Mouse (Mus musculus) monocyte, adult 5-6 weeks (primary cell): ENCODE data around the gene Vmn2r3. TPM values are rescaled to one million over a fixed set of nuclear protein-coding genes. Genes with fewer than 3 reads are reported as not detected.
"Not testable (repeated sequence)": the region's sequence is repeated elsewhere in the genome, so short reads cannot be mapped to it uniquely, and the experiment has no call there.

Experiments used
- ATAC-seq: fragments of 153-309, 156-312 bp; replicated peaks from 2 replicates; pipeline ENCODE4 v1.8.0; 2017; ENCODE audit warnings: mild to moderate bottlenecking; ENCODE audit not compliant: low TSS enrichment, insufficient number of reproducible peaks, severe bottlenecking, poor library complexity, low FRiP score
- total RNA-seq: library from RNA; stranded (forward); fragments of 200-1000, 200-491, 200-594 nt; gene quantifications from 3 replicates; pipeline ENCODE4 v1.2.3, GENCODE M21; 2017

The Vmn2r3 gene
- total RNA-seq, result not detected in 3 replicates

DNA sequence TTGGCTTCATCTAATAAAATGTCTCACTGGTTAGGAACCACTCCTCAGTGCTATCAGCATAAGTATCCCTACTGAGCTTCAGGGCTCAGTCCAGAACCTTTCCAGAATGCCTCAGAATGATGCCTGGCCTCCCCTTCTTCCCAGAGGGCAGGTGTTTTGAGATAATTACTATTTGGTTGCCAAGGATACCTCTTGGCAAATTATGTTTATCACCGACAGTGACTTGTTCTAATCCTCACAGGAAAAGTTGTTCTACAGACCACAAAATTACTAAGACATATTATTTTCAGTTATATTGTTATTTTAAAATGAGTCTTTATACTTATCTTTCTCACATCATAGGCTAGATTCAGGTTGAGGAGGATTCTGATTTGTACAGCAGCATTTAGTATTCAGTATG, at the start of gene Vmn2r3:
Gene Vmn2r3, minus strand, starts transcription at position 101 of the 400 bp plus-strand sequence.
- no peak for ATAC-seq

DNA sequence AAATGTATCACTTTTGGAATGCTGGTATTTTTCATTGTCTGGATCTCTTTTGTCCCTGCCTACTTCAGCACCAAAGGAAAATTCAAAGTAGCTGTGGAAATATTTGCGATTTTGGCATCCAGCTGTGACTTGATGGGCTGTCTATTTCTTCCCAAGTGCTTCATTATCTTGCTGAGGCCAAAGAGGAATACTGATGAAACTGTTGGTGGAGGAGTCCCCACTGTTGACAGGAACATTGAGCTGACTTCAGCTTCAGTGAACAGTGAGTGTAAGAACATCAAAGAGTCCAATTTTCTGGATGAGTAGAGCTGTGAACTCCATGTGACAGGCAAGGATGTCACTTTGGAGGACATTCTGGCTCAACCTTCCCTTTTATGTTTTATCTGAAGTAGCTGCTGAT, 43.0 kb upstream of the Vmn2r3 start:
- ATAC-seq, result no peak

DNA sequence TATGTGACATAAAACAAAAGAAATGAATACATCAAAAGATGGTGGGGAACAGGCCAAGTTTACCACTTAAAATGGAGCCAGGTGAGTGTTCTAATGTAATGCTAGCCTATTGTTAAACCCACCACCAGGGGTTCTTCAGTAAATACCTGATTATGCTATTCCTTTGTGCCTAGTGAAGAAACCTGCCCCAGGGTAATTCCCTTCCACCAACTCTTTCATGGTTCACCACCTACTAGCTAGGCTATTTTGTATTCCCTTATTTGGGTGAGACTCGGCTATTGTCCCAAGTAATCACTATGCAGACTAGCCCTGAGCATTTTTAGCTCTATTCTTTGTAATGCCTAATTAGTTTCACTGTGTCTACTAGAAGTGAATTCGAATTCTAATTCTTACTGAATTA, 32.3 kb upstream of the Vmn2r3 start:
- ATAC-seq, result no peak

DNA sequence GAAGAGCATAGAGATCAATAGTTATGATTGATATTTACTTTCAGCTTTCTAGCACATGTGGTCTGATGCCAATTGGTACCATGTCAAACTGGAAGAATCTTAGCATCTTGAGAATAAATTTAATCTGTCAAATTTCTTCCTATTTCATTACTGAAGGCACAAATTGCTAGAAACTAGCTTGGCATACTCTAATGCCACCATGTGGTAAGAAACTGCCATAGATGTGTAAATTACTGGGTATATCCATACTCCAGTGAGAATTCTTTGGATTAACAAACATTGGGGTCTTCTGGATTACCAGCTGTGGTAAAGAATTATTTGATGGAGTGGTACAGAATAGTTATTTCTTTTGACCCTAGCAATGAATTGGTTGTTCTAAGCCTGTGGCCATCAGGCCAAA, 17.3 kb upstream of the Vmn2r3 start:
- no peak for ATAC-seq

DNA sequence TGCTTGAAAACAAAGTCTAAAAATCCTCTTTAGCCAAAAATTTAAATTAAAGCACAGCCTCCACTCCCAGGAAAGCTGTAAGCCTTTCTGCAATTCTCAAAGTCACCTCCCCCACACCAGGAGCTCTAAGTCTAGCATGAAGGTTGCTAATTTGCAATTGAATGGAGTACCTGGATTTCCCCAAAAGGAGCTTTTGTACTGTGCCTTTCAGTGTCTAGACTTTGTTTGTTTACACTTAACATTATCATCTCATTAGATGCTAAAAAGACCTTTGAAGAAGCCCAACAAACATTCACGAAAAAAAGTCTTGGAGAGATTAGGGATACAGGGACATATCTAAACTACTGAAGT, 23.8 kb downstream of the Vmn2r3 start:
- ATAC-seq, result no peak

DNA sequence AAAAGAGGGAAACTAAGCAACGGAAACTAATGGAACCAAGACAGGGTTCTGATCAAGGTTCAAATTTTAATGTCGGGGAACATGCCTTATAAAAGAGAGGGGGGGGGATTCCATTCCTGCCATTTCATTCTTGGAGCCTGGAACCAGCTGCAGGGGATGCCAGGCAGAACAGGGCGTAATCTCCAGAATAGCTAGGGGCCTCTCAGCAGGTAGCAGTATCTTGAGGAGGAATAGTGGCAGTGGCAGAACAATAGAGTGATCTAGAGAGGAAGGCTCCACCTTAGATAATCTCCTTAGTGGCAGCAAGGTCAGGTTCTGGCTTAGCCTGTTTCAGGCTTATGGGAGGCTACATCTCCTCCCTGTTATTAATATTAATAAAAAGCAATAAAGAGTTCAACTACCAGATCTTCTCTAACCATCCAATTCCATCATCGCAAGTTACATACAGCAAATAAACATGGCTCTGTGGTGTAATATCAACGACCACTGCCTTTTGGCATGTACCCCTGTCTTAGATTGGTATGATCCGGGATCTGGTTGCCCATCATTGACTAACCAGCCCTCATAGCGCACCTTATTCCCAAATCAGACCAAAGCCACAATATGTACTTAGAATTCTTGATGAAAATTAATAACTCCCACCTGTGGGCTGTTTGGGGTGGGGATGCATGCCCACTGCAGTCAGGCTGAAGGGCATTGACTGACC, 24.3 kb downstream of the Vmn2r3 start:
- ATAC-seq, result not testable (repeated sequence)

DNA sequence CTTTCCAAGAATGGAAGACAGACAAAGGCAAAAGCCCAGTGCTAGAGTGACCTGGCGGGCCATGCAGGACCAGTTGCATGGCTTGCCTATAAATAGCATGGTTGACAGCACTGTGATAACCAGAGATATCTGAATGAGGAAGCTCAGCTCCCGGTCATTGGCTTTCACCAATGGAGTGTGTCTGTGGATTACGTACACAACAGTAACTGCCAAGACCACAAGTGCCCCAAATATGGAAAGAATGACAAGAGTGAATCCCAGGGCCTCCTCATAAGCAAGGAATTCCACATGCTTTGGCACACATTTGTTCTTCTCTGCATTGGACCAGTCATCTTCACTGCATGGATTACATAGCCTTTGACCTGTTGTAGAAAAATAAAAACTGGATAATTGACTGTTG, 29.9 kb downstream of the Vmn2r3 start:
- no peak for ATAC-seq

DNA sequence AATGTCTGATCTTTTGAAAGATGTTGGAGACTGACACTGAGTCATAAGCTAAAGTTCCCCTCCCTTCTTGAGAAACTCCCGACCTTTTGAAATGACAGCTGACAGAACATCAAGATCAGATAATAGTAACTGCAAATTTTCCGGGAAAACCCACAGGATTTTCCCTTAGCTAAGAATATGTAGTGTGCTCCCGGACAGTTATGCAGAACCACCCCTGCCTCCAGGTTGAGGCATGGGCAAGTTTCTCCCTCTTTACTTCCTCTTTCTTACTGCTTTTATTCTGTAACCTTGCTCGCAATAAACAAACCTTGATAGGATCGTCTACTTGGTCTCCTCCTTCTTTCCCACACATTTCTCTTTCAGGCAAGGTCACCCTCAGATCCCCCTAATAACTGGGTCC, 37.9 kb downstream of the Vmn2r3 start:
- ATAC-seq, result no peak

DNA sequence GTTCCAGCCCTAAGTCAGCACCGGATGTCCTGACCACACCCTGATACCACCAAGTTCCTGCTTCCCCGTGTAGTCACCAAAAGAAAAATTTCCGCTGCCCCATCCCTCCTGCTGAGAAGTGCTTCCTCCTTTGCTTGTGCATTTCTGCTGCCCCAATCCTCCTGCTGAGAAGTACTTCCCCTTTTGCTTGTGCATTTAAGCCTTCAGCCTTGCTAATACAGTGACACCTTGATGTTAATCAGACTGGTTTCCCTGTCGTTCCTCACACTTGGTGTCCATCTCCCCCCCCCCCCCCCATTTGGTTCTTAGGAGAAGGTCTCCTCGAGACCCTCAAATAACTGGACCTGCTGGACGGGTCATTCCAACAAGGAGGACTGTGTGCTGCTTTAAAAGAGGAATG, 39.0 kb downstream of the Vmn2r3 start:
- not testable (repeated sequence) for ATAC-seq

DNA sequence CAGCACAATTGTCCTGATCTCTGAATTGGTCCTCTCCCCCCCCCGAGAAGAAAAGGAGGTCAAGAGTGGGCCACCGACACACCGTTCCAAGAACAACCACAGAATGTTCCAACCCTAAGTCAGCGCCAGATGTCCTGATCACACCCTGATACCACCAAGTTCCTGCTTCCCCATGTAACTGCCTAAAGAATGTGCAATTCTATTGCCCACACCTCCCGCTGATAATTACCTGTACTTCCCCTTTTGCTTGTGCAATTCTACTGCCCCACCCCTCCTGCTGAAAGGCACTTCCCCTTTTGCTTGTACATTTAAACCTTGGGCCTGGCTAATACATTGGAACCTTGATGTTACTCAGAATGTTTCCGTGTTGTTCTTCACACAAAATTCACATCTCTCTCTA, 54.0 kb downstream of the Vmn2r3 start:
- ATAC-seq, result not testable (repeated sequence)

DNA sequence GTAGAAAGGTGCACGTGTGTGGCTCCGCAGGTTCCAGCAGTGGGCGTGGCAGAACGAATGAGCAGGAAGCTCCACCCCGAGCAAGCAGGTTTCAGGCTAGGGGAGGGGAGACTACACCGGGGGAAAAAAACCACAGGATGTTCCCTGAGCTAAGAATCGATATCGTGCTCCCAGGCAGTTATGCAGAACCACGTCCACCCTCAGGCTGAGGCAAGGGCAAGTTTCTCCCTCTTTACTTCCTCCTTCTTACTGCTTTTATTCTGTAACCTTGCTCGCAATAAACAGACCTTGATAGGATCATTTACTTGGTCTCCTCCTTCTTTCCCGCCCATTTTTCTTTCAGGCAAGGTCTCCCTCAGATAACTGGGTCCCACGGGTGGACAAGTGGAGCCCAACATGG, 55.9 kb downstream of the Vmn2r3 start:
- not testable (repeated sequence) for ATAC-seq

DNA sequence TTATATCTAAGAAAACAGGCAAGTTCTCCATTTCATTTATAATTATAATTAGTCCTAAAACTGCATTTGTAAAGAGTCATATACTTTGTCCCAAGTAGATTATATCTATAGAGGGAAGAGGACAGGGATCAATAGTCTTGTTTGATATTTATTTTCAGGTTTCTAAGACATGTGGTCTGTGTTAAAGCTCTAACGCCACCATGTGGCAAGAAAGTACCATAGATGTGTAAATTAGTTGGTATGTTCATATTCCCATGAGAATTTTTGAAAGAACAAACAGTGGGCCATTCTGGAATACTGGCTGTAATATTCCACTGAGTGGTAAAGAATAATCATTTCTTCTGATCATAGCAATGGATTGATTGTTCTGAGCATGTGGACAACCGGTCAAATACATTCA, 62.3 kb downstream of the Vmn2r3 start:
- ATAC-seq, result no peak

Other genes starting within 250 kb of the Vmn2r3 start
- gene Vmn2r1, start 208.2 kb downstream of the Vmn2r3 start, total RNA-seq, result 0.10 TPM in 1 of 3 replicates, not detected in the others
- gene Vmn2r2, start 147.8 kb downstream of the Vmn2r3 start, total RNA-seq, result not detected in 3 replicates
- gene Vmn2r4, start 125.7 kb upstream of the Vmn2r3 start, total RNA-seq, result not detected in 3 replicates
- gene Vmn2r5, start 220.1 kb upstream of the Vmn2r3 start, total RNA-seq, result not detected in 3 replicates